Mouse (Mus musculus) hindbrain, embryonic 10.5 days (tissue): ENCODE data around the gene Tor1aip1. TPM values are rescaled to one million over a fixed set of nuclear protein-coding genes. Genes with fewer than 3 reads are reported as not detected.

Experiments used
- DNase-seq: peaks from one replicate; pipeline ENCODE4 v3.0.0-alpha.2; 2017; ENCODE audit warnings: low spot score
- H3K27ac ChIP-seq: fragments of 300-500 bp; sonication (generic); 2 replicates; pipeline ENCODE4 v1.5.1; 2016; ENCODE audit warnings: mild to moderate bottlenecking, moderate library complexity
- H3K27me3 ChIP-seq: fragments of 300-500 bp; sonication (generic); 2 replicates; pipeline ENCODE4 v1.6.1; 2016; ENCODE audit warnings: mild to moderate bottlenecking; ENCODE audit not compliant: poor library complexity, insufficient read depth, severe bottlenecking
- H3K36me3 ChIP-seq: fragments of 300-500 bp; sonication (generic); 2 replicates; pipeline ENCODE4 v1.6.1; 2016; ENCODE audit warnings: mild to moderate bottlenecking, moderate library complexity
- H3K4me1 ChIP-seq: fragments of 300-500 bp; sonication (generic); replicated peaks from 2 replicates; pipeline ENCODE4 v1.6.1; 2016; ENCODE audit warnings: mild to moderate bottlenecking
- H3K4me3 ChIP-seq: fragments of 300-500 bp; sonication (generic); 2 replicates; pipeline ENCODE4 v1.5.1; 2016; ENCODE audit warnings: mild to moderate bottlenecking, moderate library complexity
- H3K9me3 ChIP-seq: fragments of 300-500 bp; sonication (generic); 2 replicates; pipeline ENCODE4 v1.6.1; 2016; ENCODE audit warnings: mild to moderate bottlenecking, moderate library complexity
- WGBS: fragments of 180-500 bp; shearing (Covaris S2); methylation state at CpG from one replicate; pipeline ENCODE4 v1.1.7; 2016; 5-methylcytosine and 5-hydroxymethylcytosine counted together
- polyA plus RNA-seq: library from polyadenylated mRNA; unstranded; fragments of >200 nt; fragmentation: Nextera tagmentation; extraction: Ambion mirVana; gene quantifications from 2 replicates; pipeline ENCODE4 v1.2.1, GENCODE M21; 2016

Tor1aip1 gene
- polyA plus RNA-seq, 1 experiment from 2014 or later: 34.5 TPM

DNA sequence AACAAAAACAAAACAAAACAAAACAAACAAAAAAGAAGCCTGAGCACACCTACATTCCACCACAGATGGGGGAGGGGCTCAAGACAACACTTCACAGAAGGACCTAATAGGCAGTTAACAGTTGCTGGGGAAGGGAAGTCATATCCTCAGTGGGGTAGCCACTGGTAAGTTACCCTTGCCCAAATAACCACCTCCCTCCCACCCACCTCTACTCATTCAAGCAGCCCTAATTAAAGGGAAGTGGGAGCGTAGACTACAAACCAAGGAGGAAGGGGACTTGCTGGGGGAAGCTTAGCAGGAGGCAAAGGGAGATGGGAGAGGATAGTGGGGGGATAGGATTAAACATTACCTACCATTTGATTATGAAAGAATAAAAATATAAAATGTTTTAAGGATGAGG is 15.9 kb downstream of the Tor1aip1 start:
- no peak for DNase-seq
- Histone ChIP-seq H3K27ac (no peak overlapping the region), H3K36me3 (peaks cover 81% of the 10 kb centered on the region), H3K4me3 (no peak overlapping the region), H3K27me3 (no peaks in the 10 kb centered on the region), H3K4me1 (no peaks in the 10 kb centered on the region), H3K9me3 (no peaks in the 10 kb centered on the region)
- 92% methylated on average over 1 of the region's 1 CpGs for WGBS

DNA sequence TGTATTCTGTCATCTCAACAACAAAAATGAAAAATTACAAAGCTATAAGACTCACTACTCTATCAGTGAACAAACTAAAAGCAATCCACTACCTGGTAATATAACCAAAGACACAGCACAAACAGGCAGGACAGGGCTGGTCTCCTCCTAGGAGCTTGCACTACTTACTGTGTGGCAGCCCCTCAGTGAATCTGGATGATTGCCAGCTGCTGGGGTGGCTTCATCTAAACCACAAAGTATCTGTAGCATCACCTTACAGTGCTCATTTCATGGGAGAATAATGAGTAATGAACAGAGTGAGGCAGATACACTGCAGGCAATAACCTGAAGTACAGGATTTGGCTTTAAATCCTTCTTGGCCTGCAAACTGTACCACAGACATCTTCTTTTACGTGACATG is 16.5 kb downstream of the Tor1aip1 start:
- no peak overlapping the region for H3K27ac ChIP-seq
- no peaks in the 10 kb centered on the region for H3K27me3 ChIP-seq
- DNase-seq: no peak
- no peaks in the 10 kb centered on the region for H3K9me3 ChIP-seq
- 90% methylated on average over 1 of the region's 1 CpGs for WGBS
- peaks cover 82% of the 10 kb centered on the region for H3K36me3 ChIP-seq
- H3K4me1 ChIP-seq: no peaks in the 10 kb centered on the region
- no peak overlapping the region for H3K4me3 ChIP-seq

DNA sequence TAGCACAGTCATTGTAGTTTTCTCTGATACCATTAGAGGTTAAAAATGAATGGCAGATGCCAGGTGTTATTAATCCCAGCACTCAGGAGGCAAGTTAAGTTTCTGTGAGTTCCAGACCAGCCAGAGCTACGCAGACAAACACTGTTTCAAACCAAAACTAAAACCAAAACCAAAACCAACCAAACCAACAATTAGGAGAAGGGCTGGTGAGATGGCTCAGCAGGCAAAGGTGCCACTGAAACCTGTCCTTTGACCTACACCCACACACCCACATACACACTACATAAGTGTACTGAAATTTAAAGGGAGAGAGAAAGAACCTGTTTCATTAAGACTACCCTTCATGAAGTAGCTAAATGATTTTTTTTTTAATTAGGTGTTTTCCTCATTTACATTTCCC is 27.3 kb downstream of the Tor1aip1 start:
- Histone ChIP-seq H3K4me1 (no peaks in the 10 kb centered on the region), H3K27me3 (no peaks in the 10 kb centered on the region), H3K36me3 (peaks cover 85% of the 10 kb centered on the region), H3K9me3 (no peaks in the 10 kb centered on the region), H3K4me3 (no peak overlapping the region), H3K27ac (no peak overlapping the region)
- DNase-seq: no peak
- 98% methylated on average over 1 of the region's 1 CpGs for WGBS

DNA sequence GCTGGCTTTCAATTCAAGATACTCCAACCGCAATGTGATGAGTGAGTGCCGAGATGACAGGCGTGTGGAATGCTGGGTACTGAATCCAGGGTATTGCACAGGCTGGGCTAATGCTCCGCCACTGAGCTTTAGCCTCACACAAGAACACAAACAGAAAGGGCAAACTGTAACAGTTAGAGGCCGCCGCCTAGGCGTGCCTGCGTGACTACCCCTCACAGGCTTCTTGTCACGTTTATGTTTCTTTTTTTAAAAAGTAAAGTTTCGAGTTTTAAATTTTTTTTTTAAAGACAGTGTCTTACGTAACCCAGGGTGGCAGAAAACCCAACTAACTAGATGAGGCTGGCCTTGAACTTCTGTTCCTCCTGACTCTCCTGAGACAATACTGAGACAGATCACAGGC is 30.4 kb downstream of the Tor1aip1 start:
- 92% methylated on average over 11 of the region's 11 CpGs for WGBS
- no peak overlapping the region for H3K4me3 ChIP-seq
- no peaks in the 10 kb centered on the region for H3K9me3 ChIP-seq
- no peak overlapping the region for H3K27ac ChIP-seq
- H3K27me3 ChIP-seq: no peaks in the 10 kb centered on the region
- peaks cover 69% of the 10 kb centered on the region for H3K36me3 ChIP-seq
- H3K4me1 ChIP-seq: no peaks in the 10 kb centered on the region
- no peak for DNase-seq

DNA sequence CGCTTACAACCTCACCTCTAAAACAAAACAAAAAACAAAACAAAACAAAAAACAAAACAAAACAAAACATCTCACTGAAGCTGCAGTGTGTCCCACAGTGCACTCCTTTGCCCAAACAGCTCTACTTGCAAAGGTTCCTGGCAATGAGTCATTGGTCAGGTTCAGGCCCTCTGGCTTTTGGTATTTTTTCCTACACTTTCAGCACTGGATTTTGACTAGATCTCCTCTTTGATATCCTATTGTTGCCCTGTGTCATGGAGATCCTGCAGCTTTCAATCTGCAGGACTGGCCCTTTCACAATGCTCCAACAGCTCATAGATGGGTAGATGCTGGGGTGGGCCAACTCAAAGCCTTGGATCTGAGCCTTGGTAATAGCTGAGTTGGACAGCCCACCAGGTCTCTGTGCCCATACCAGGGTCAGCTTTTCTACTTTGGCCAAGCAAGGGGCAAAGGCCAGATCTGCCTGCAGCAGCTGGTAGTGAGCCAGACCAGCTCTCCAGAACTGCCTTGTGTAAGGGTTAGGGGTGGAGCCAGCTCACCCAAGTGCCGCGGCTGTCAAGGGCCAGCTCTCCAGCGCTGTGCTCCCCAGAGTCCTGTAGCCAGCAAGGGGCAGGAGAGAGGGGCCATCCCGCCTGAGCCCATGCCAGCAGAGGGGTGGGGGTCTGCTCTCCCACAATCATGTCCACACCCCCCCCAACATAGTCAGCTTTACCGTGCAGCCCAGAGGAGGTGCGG is 32.9 kb downstream of the Tor1aip1 start:
- Histone ChIP-seq H3K36me3 (peaks cover 47% of the 10 kb centered on the region), H3K4me1 (no peaks in the 10 kb centered on the region), H3K27ac (no peak overlapping the region), H3K27me3 (no peaks in the 10 kb centered on the region), H3K4me3 (no peak overlapping the region), H3K9me3 (no peaks in the 10 kb centered on the region)
- 89% methylated on average over 7 of the region's 7 CpGs for WGBS
- DNase-seq: no peak

DNA sequence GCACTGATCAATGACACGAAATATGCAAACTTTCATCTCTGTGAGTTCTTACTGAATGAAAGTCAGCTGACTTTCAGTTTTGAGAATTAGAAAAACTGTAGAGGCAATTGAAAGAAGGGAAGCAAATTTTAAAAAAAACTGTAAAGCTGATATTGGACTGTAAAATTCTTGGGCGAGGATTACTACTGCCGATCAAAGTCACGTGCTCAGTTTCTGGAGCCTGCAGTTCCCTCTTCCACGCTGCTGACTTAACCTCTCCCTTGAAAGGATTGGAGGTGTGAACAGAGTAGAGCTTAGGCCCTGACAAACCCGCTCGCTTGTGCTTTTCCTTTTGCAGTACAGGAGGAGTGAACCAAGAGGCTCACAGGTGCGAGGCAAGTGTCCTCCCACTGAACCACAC is 33.9 kb downstream of the Tor1aip1 start:
- Histone ChIP-seq H3K4me3 (no peak overlapping the region), H3K36me3 (peaks cover 39% of the 10 kb centered on the region), H3K27ac (no peak overlapping the region), H3K9me3 (no peaks in the 10 kb centered on the region), H3K27me3 (no peaks in the 10 kb centered on the region), H3K4me1 (no peaks in the 10 kb centered on the region)
- DNase-seq: no peak
- 92% methylated on average over 8 of the region's 8 CpGs for WGBS

DNA sequence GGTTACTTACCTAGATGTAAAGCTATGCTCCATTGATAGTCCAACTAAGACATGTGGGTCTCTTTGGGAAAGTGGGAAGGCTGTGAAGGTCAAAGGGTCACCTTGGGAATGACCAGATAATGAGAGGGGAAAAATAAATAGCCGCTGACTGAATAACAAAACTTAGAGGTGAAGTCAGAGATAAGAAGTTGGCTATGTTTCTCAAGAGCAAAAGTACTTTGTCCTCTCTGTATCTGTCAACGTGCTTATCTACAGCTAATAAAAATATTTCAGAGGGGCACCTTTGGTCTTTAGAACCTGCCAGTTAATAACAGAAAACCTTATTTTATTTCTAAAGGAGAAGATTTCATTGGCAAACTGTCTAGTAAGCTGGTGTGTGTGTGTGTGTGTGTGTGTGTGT is 40.7 kb downstream of the Tor1aip1 start:
- no peak overlapping the region for H3K4me3 ChIP-seq
- H3K4me1 ChIP-seq: no peaks in the 10 kb centered on the region
- no peak for DNase-seq
- WGBS: 84% methylated on average over 2 of the region's 2 CpGs
- no peaks in the 10 kb centered on the region for H3K36me3 ChIP-seq
- no peak overlapping the region for H3K27ac ChIP-seq
- no peaks in the 10 kb centered on the region for H3K27me3 ChIP-seq
- no peaks in the 10 kb centered on the region for H3K9me3 ChIP-seq

DNA sequence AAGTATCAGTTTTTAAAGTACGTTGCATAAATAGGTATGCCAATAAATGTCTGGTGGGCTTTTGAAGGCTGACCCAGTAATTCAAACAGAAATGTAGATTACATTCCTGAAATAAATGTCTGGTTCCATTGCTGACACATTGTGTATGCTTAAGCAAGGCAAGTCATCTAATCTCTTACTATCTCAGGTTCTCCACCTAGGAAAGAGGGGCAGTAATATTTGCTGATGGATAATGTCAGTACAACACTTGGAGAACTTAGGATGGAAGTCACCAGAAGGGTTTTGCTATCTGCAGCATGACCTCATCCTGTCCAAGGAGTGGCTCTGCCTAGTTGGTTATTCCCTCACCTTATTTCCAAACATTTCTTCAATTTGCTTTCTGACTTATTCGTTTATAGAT is 41.8 kb downstream of the Tor1aip1 start:
- Histone ChIP-seq H3K27ac (no peak overlapping the region), H3K36me3 (no peaks in the 10 kb centered on the region), H3K4me1 (no peaks in the 10 kb centered on the region), H3K9me3 (no peaks in the 10 kb centered on the region), H3K27me3 (no peaks in the 10 kb centered on the region), H3K4me3 (no peak overlapping the region)
- 89% methylated on average over 2 of the region's 2 CpGs for WGBS
- no peak for DNase-seq

DNA sequence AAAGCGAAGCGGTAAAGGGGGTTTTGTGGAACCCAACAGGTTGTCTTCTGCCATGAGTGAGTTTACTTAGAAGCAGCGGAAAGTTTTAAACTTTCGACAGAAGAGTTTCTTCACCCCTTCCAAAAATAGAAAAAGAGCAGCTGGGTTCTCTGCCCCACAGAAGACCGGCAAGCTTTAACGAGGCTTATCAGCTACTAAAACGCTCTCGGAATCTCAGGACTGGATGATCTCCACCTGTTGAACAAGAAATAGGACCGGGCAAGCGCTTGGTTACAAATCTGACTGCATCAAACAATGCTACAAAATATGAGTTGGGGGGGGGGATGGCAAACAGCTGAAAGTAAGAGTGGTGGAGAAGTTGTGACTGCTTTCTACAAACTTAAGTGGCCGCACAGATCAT is 45.9 kb downstream of the Tor1aip1 start:
- H3K4me1 ChIP-seq: no peaks in the 10 kb centered on the region
- WGBS: 89% methylated on average over 11 of the region's 11 CpGs
- no peaks in the 10 kb centered on the region for H3K36me3 ChIP-seq
- DNase-seq: no peak
- H3K4me3 ChIP-seq: no peak overlapping the region
- no peak overlapping the region for H3K27ac ChIP-seq
- H3K9me3 ChIP-seq: no peaks in the 10 kb centered on the region
- no peaks in the 10 kb centered on the region for H3K27me3 ChIP-seq

DNA sequence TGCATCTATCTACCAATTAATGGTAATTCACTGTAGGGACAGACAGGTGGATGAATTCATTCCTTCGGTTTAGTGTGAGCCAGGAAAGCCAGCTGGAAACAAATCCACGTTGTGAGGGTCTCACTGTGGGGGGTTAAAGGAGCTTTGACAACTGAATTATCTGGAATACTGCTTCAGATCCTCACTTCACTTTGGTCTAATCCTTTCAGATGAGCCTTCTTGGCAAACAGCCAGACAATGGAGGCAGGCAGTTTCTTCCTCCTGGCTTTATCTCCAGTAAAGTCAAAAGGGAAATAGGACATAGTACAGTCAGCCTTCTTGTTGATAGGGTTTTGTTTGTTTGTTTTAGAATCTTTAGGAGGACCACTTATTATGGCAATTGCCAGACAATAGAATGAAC is 46.9 kb downstream of the Tor1aip1 start:
- Histone ChIP-seq H3K27ac (no peak overlapping the region), H3K4me3 (no peak overlapping the region), H3K4me1 (no peaks in the 10 kb centered on the region), H3K27me3 (no peaks in the 10 kb centered on the region), H3K9me3 (no peaks in the 10 kb centered on the region), H3K36me3 (no peaks in the 10 kb centered on the region)
- no peak for DNase-seq
- 23% methylated on average over 2 of the region's 2 CpGs for WGBS

DNA sequence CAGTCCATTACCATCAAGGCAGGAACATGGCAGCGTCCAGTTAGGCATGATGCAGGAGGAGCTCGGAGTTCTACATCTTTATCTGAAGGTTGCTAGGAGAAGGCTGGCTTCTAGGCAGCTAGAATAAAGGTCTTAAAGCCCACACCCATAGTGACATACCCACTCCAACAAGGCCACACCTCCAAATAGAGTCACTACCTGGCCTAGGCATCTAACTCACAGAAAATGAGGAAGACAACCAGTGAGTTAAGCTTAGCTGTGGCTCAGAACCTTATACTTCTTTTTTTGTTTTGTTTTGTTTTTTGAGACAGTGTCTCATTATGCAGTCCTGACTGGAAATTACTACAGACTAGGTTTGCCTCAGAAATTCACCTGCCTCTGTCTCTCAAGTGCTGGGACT is 48.7 kb downstream of the Tor1aip1 start:
- Histone ChIP-seq H3K4me1 (no peaks in the 10 kb centered on the region), H3K36me3 (no peaks in the 10 kb centered on the region), H3K27me3 (no peaks in the 10 kb centered on the region), H3K27ac (no peak overlapping the region), H3K9me3 (no peaks in the 10 kb centered on the region), H3K4me3 (no peak overlapping the region)
- 87% methylated on average over 2 of the region's 2 CpGs for WGBS
- DNase-seq: no peak

DNA sequence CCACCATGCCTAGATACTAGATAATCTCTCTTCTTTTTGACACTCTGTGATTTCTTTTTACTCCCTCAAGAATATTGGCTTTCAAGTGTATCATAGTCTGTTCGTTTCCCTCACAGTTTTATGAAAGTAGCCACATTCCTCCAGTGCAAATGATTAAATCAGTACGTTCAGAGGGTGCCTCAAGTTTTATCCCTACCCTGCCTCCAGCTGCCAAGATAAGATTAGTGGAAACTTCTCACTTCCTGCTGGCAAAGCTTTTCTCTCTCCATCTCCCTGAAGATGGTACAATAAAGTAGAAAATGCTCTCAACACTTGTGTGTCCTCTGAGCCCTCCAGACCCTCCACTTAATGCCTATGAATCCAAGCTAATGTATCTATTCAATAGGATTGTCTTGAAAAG is 61.3 kb downstream of the Tor1aip1 start:
- DNase-seq: no peak
- WGBS: 74% methylated on average over 2 of the region's 2 CpGs
- H3K9me3 ChIP-seq: no peaks in the 10 kb centered on the region
- H3K4me1 ChIP-seq: peaks cover 31% of the 10 kb centered on the region
- H3K36me3 ChIP-seq: no peaks in the 10 kb centered on the region
- no peak overlapping the region for H3K27ac ChIP-seq
- H3K27me3 ChIP-seq: no peaks in the 10 kb centered on the region; the same call in 1 of the 2 replicates
- no peak overlapping the region for H3K4me3 ChIP-seq

DNA sequence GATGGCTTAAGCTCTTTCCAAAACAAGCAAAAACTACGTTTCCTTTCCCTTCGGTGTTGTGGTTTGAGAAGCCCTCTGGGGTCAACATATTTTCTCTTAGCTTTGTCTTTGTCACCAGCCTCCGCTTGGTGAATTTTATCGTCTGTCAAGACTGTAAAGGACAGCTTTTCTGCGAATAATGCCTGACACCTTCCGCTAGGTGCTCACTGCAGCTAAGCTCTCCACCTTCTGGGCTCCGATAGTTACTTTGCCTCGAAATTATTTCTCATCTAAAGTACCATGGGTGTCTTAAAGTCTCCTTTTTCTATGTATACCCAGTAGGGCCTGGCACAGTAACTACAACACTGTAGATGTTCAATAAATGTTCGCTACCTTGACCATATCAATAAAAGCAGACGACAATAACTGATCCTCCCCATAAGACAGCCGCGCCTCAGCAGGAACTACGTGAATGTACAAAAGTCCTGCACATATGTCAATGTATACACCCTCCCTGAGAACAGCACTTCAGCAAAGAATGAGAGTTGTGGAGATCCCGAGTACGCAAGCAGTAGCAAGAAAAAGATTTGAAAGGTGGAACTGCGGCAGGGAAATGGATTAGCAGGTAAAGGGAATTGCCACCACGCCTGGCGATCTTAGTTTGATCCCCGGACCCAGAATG is 62.4 kb downstream of the Tor1aip1 start:
- H3K36me3 ChIP-seq: no peaks in the 10 kb centered on the region
- 10% methylated on average over 19 of the region's 19 CpGs for WGBS
- no peak for DNase-seq
- H3K9me3 ChIP-seq: no peaks in the 10 kb centered on the region
- H3K27ac ChIP-seq: peak overlapping the region; percentile 96
- no peaks in the 10 kb centered on the region; the same call in 1 of the 2 replicates for H3K27me3 ChIP-seq
- H3K4me3 ChIP-seq: peak overlapping the region; percentile 87
- H3K4me1 ChIP-seq: peaks cover 31% of the 10 kb centered on the region
